Mouse (Mus musculus) embryo, embryonic 9.5 days (tissue): ENCODE measurements at regions not wholly inside any gene's neighbourhood (a gene's known extent, or its start where the extent isn't known, plus 50 kb on each side); places are given as distances from the start of the nearest gene placed in this dataset.

Experiments
- DNase-seq: peaks from one replicate; pipeline ENCODE4 v3.0.0-alpha.2; 2017; ENCODE audit errors: extremely low spot score

- DNase-seq = no peak
Measured at GRCm38 (mm10) chr4:53320735-53321449, 119.3 kb upstream of the Slc44a1 start.

- DNase-seq = no peak
Measured at GRCm38 (mm10) chr4:53319051-53319450, 121.2 kb upstream of the Slc44a1 start.

GRCm38 (mm10) chr4:53318181-53318580 is 122.0 kb upstream of the Slc44a1 start:
- DNase-seq = no peak

- no peak for DNase-seq
Measured at GRCm38 (mm10) chr4:53317453-53317824, 122.8 kb upstream of the Slc44a1 start.

- no peak for DNase-seq
Measured at GRCm38 (mm10) chr4:53316796-53317452, 123.3 kb upstream of the Slc44a1 start.

GRCm38 (mm10) chr4:53315876-53316762 is 124.1 kb upstream of the Slc44a1 start:
- no peak for DNase-seq

GRCm38 (mm10) chr4:53315121-53315875 is 124.9 kb upstream of the Slc44a1 start:
- no peak for DNase-seq

GRCm38 (mm10) chr4:53314076-53314475 is 126.1 kb upstream of the Slc44a1 start:
- no peak for DNase-seq

- no peak for DNase-seq
Measured at GRCm38 (mm10) chr4:53307121-53307520, 133.1 kb upstream of the Slc44a1 start.

GRCm38 (mm10) chr4:53304782-53305385 is 135.3 kb upstream of the Slc44a1 start:
- no peak for DNase-seq

- no peak for DNase-seq
Measured at GRCm38 (mm10) chr4:53304290-53304654, 135.9 kb upstream of the Slc44a1 start.

- DNase-seq = no peak
Measured at GRCm38 (mm10) chr4:53303621-53304289, 136.5 kb upstream of the Slc44a1 start.

- no peak for DNase-seq
Measured at GRCm38 (mm10) chr4:53297975-53298374, 138.3 kb upstream of the Abca1 start.

- DNase-seq = no peak
Measured at GRCm38 (mm10) chr4:53292606-53293005, 132.9 kb upstream of the Abca1 start.

GRCm38 (mm10) chr4:53277741-53278525 is 118.2 kb upstream of the Abca1 start:
- DNase-seq = no peak

- DNase-seq = no peak
Measured at GRCm38 (mm10) chr4:53270433-53270832, 110.7 kb upstream of the Abca1 start.

GRCm38 (mm10) chr4:53269999-53270398 is 110.3 kb upstream of the Abca1 start:
- no peak for DNase-seq

GRCm38 (mm10) chr4:53269251-53269842 is 109.7 kb upstream of the Abca1 start:
- no peak for DNase-seq

GRCm38 (mm10) chr4:53264901-53265300 is 105.2 kb upstream of the Abca1 start:
- DNase-seq = no peak

- no peak for DNase-seq
Measured at GRCm38 (mm10) chr4:53264501-53264900, 104.8 kb upstream of the Abca1 start.
